ENCODE assay signal across 7 mouse cellular contexts in genomic region chr4:88995129-88995919, GRCm38 (mm10).
"Had no signal": no experiment of that assay in that cellular context is flagged by ENCODE, and none has a peak within 500 bp of the region (broad histone marks: within the 10 kb centered on the region; RNA-seq: fewer than 3 reads in every experiment).

No protein-coding gene starts in this region.

- ATAC-seq: midbrain, embryonic 16.5 days had no signal

- DNase-seq: kidney, adult 8-10 months; kidney, postnatal 25 days; layer of hippocampus, adult 9-11 months; layer of hippocampus, postnatal 36 days; lung, adult 18-20 months; right cerebral cortex, postnatal 14 days had no signal
